Mouse (Mus musculus) forebrain, embryonic 16.5 days (tissue): ENCODE results near the gene Pdgfb. TPM values are rescaled to one million over a fixed set of nuclear protein-coding genes. Genes with fewer than 3 reads are reported as not detected.

Source experiments
- ATAC-seq: fragments of 200-750 bp; cut with Nextera tagmentation; 2 replicates; pipeline ENCODE4 v1.8.0; 2017; ENCODE audit warnings: mild to moderate bottlenecking, moderate library complexity
- H3K27ac ChIP-seq: fragments of 300-500 bp; sonication (generic); 2 replicates; pipeline ENCODE4 v1.5.1; 2014; ENCODE audit warnings: low read length, control low read depth
- H3K27me3 ChIP-seq: fragments of 300-500 bp; sonication (generic); replicated peaks from 2 replicates; pipeline ENCODE4 v1.6.1; 2014; ENCODE audit warnings: low read length; ENCODE audit not compliant: control insufficient read depth, insufficient read depth
- H3K36me3 ChIP-seq: fragments of 300-500 bp; sonication (generic); 2 replicates; pipeline ENCODE4 v1.6.1; 2014; ENCODE audit not compliant: control insufficient read depth, insufficient read depth
- H3K4me1 ChIP-seq: fragments of 300-500 bp; sonication (generic); replicated peaks from 2 replicates; pipeline ENCODE4 v1.6.1; 2014; ENCODE audit warnings: low read length; ENCODE audit not compliant: control insufficient read depth, insufficient read depth
- H3K4me2 ChIP-seq: fragments of 300-500 bp; sonication (generic); 2 replicates; pipeline ENCODE4 v1.6.1; 2014; ENCODE audit warnings: mild to moderate bottlenecking, low read length, control low read depth
- H3K4me3 ChIP-seq: fragments of 300-500 bp; sonication (generic); replicated peaks from 2 replicates; pipeline ENCODE4 v1.5.1; 2014; ENCODE audit warnings: mild to moderate bottlenecking, low read length, control low read depth
- H3K9ac ChIP-seq: fragments of 300-500 bp; sonication (generic); replicated peaks from 2 replicates; pipeline ENCODE4 v1.6.1; 2014; ENCODE audit warnings: low read depth, low read length, control low read depth
- H3K9me3 ChIP-seq: fragments of 300-500 bp; sonication (generic); 2 replicates; pipeline ENCODE4 v1.6.1; 2016; ENCODE audit warnings: low read length; ENCODE audit not compliant: control insufficient read depth
- WGBS: fragments of 180-500 bp; shearing (Covaris S2); extraction: QIAGEN DNeasy Blood & Tissue Kit; methylation state at CpG from one replicate; pipeline ENCODE4 v1.1.7; 2014; 5-methylcytosine and 5-hydroxymethylcytosine counted together
- polyA plus RNA-seq: library from polyadenylated mRNA; unstranded; fragments of >200 nt; fragmentation: Nextera tagmentation; extraction: Ambion mirVana; gene quantifications from 2 replicates; pipeline ENCODE4 v1.2.1, GENCODE M21; 2015

Gene Pdgfb
- polyA plus RNA-seq, 1 experiment from 2014 or later: 3.6 TPM

- Histone ChIP-seq H3K9ac (no peak overlapping the region), H3K4me1 (no peaks in the 10 kb centered on the region), H3K27me3 (no peaks in the 10 kb centered on the region), H3K4me3 (no peak overlapping the region), H3K27ac (no peak overlapping the region), H3K4me2 (no peak overlapping the region), H3K9me3 (no peaks in the 10 kb centered on the region), H3K36me3 (no peaks in the 10 kb centered on the region)
- 64% methylated on average over 3 of the region's 3 CpGs for WGBS
- ATAC-seq: no peak
These were observed 56.4 kb downstream of the Pdgfb start for GRCm38 (mm10) chr15:79958418-79958817.

GRCm38 (mm10) chr15:79956559-79956958 lies 58.2 kb downstream of the Pdgfb start:
- 88% methylated on average over 8 of the region's 8 CpGs for WGBS
- Histone ChIP-seq H3K9ac (no peak overlapping the region), H3K9me3 (no peaks in the 10 kb centered on the region), H3K4me1 (no peaks in the 10 kb centered on the region; the same call in none of the 2 replicates), H3K36me3 (no peaks in the 10 kb centered on the region), H3K4me2 (no peak overlapping the region), H3K27me3 (no peaks in the 10 kb centered on the region), H3K27ac (no peak overlapping the region), H3K4me3 (no peak overlapping the region)
- ATAC-seq: no peak

GRCm38 (mm10) chr15:79953470-79953869 lies 61.3 kb downstream of the Pdgfb start:
- Histone ChIP-seq H3K9me3 (no peaks in the 10 kb centered on the region), H3K4me1 (peaks cover 15% of the 10 kb centered on the region), H3K27me3 (no peaks in the 10 kb centered on the region), H3K4me3 (no peak overlapping the region), H3K9ac (no peak overlapping the region), H3K27ac (no peak overlapping the region), H3K36me3 (no peaks in the 10 kb centered on the region), H3K4me2 (no peak overlapping the region)
- 70% methylated on average over 7 of the region's 7 CpGs for WGBS
- ATAC-seq: no peak

GRCm38 (mm10) chr15:79952504-79953231 lies 62.1 kb downstream of the Pdgfb start:
- Histone ChIP-seq H3K9ac (no peak overlapping the region), H3K4me3 (no peak overlapping the region), H3K36me3 (no peaks in the 10 kb centered on the region), H3K4me1 (peaks cover 15% of the 10 kb centered on the region), H3K27ac (no peak overlapping the region; the same call in 1 of the 2 replicates), H3K4me2 (no peak overlapping the region), H3K9me3 (no peaks in the 10 kb centered on the region), H3K27me3 (no peaks in the 10 kb centered on the region)
- no peak for ATAC-seq
- WGBS: 54% methylated on average over 11 of the region's 11 CpGs

- Histone ChIP-seq H3K9me3 (no peaks in the 10 kb centered on the region), H3K27me3 (no peaks in the 10 kb centered on the region), H3K4me1 (peaks cover 15% of the 10 kb centered on the region), H3K4me2 (no peak overlapping the region), H3K4me3 (no peak overlapping the region), H3K27ac (no peak overlapping the region; the same call in 1 of the 2 replicates), H3K9ac (no peak overlapping the region), H3K36me3 (no peaks in the 10 kb centered on the region)
- ATAC-seq: no peak
- 39% methylated on average over 14 of the region's 14 CpGs for WGBS
These were observed 62.9 kb downstream of the Pdgfb start for GRCm38 (mm10) chr15:79951730-79952503.

GRCm38 (mm10) chr15:79951226-79951625 lies 63.6 kb downstream of the Pdgfb start:
- H3K9ac ChIP-seq: no peak overlapping the region

GRCm38 (mm10) chr15:79950250-79951025 lies 64.3 kb downstream of the Pdgfb start:
- Histone ChIP-seq H3K9me3 (no peaks in the 10 kb centered on the region), H3K4me2 (peak overlapping the region; percentile 79), H3K27ac (peak overlapping the region; percentile 41; the same call in 1 of the 2 replicates), H3K9ac (peak overlapping the region; percentile 63), H3K36me3 (no peaks in the 10 kb centered on the region), H3K4me3 (peak overlapping the region; percentile 43), H3K27me3 (no peaks in the 10 kb centered on the region), H3K4me1 (peaks cover 15% of the 10 kb centered on the region)
- ATAC-seq: peak; percentile 64
- WGBS: 2% methylated on average over 24 of the region's 24 CpGs

More at GRCm38 (mm10) chr15:79951226-79951625, 63.6 kb downstream of the Pdgfb start:
- no peaks in the 10 kb centered on the region for H3K36me3 ChIP-seq
- H3K27me3 ChIP-seq: no peaks in the 10 kb centered on the region
- H3K4me2 ChIP-seq: no peak overlapping the region; the same call in 1 of the 2 replicates
- peaks cover 15% of the 10 kb centered on the region for H3K4me1 ChIP-seq
- 69% methylated on average over 6 of the region's 6 CpGs for WGBS
- H3K4me3 ChIP-seq: no peak overlapping the region
- H3K27ac ChIP-seq: no peak overlapping the region
- ATAC-seq: no peak
- no peaks in the 10 kb centered on the region for H3K9me3 ChIP-seq

GRCm38 (mm10) chr15:79947681-79948080 lies 67.1 kb downstream of the Pdgfb start:
- no peak overlapping the region for H3K4me3 ChIP-seq
- no peak for ATAC-seq
- peaks cover 15% of the 10 kb centered on the region for H3K4me1 ChIP-seq
- no peaks in the 10 kb centered on the region for H3K36me3 ChIP-seq
- no peak overlapping the region for H3K27ac ChIP-seq
- no peak overlapping the region for H3K9ac ChIP-seq
- H3K9me3 ChIP-seq: no peaks in the 10 kb centered on the region
- H3K4me2 ChIP-seq: no peak overlapping the region
- WGBS: 66% methylated on average over 6 of the region's 6 CpGs
- H3K27me3 ChIP-seq: no peaks in the 10 kb centered on the region

GRCm38 (mm10) chr15:79946790-79947189 lies 68.0 kb downstream of the Pdgfb start:
- ATAC-seq: no peak
- no peak overlapping the region for H3K27ac ChIP-seq
- no peaks in the 10 kb centered on the region for H3K36me3 ChIP-seq
- H3K9me3 ChIP-seq: no peaks in the 10 kb centered on the region
- no peak overlapping the region for H3K4me3 ChIP-seq
- no peak overlapping the region for H3K9ac ChIP-seq
- no peaks in the 10 kb centered on the region for H3K27me3 ChIP-seq
- H3K4me1 ChIP-seq: peaks cover 15% of the 10 kb centered on the region
- 61% methylated on average over 9 of the region's 9 CpGs for WGBS
- H3K4me2 ChIP-seq: no peak overlapping the region
